Mouse (Mus musculus): ENCODE data around the gene Sirt4. TPM values are rescaled to one million over a fixed set of nuclear protein-coding genes. Genes with fewer than 3 reads are reported as not detected.

The Sirt4 gene
- total and polyA plus RNA-seq, 2 experiments, result 11.5 to 26.1 TPM

GRCm38 (mm10) chr5:115517501-115517900 is 33.0 kb upstream of the Sirt4 start:
- Histone ChIP-seq H3K27me3 (ENCODE audit: control insufficient read depth, insufficient read depth, low read length) (no peaks in the 10 kb centered on the region), H3K4me1 (ENCODE audit: control insufficient read depth, insufficient read depth, low read length) (peaks cover 47% of the 10 kb centered on the region), H3K27ac (replicated peaks; ENCODE audit: insufficient read depth, low read depth, low read length) (0 out of 2 replicates have a peak overlapping the region, but pooled peaks have one; percentile 14), H3K79me2 (ENCODE audit: control insufficient read depth, insufficient read depth, low read length) (peaks cover 19% of the 10 kb centered on the region; the same call in 1 of the 2 replicates), H3K36me3 (ENCODE audit: control insufficient read depth, insufficient read depth, low read length) (no peaks in the 10 kb centered on the region), H3K4me3 (ENCODE audit: insufficient read depth, low read depth, low read length) (no peak overlapping the region), H3K9ac (ENCODE audit: low read depth, low read length) (no peak overlapping the region)
- TF ChIP-seq CTCF (IDR thresholded peaks at IDR 0.05; ENCODE audit: low read depth, low read length) (no peak), POLR2A (IDR thresholded peaks at IDR 0.05; ENCODE audit: extremely low read depth, insufficient read depth, low read length) (no peak)
- DNase-seq (ENCODE audit: extremely low read depth, low read depth, low spot score), result no peak
- 68% methylated on average over 9 of the region's 9 CpGs for WGBS

- DNase-seq (ENCODE audit: extremely low read depth, low read depth, low spot score), result no peak
- Histone ChIP-seq H3K4me3 (ENCODE audit: insufficient read depth, low read depth, low read length) (no peak overlapping the region), H3K36me3 (ENCODE audit: control insufficient read depth, insufficient read depth, low read length) (no peaks in the 10 kb centered on the region), H3K9ac (ENCODE audit: low read depth, low read length) (no peak overlapping the region), H3K4me1 (ENCODE audit: control insufficient read depth, insufficient read depth, low read length) (peaks cover 46% of the 10 kb centered on the region), H3K27me3 (ENCODE audit: control insufficient read depth, insufficient read depth, low read length) (no peaks in the 10 kb centered on the region), H3K79me2 (ENCODE audit: control insufficient read depth, insufficient read depth, low read length) (peaks cover 22% of the 10 kb centered on the region; the same call in 1 of the 2 replicates), H3K27ac (replicated peaks; ENCODE audit: insufficient read depth, low read depth, low read length) (peak overlapping the region; percentile 81)
- no peak for TF ChIP-seq POLR2A (IDR thresholded peaks at IDR 0.05; ENCODE audit: extremely low read depth, insufficient read depth, low read length)
- TF ChIP-seq CTCF (IDR thresholded peaks at IDR 0.05; ENCODE audit: low read depth, low read length), result no peak
- WGBS, result 57% methylated on average over 7 of the region's 7 CpGs
These were observed 32.4 kb upstream of the Sirt4 start for GRCm38 (mm10) chr5:115516908-115517307.

- Histone ChIP-seq H3K9ac (ENCODE audit: low read depth, low read length) (peak overlapping the region; percentile 44), H3K27ac (replicated peaks; ENCODE audit: insufficient read depth, low read depth, low read length) (peak overlapping the region; percentile 81), H3K79me2 (ENCODE audit: control insufficient read depth, insufficient read depth, low read length) (peaks cover 27% of the 10 kb centered on the region; the same call in 1 of the 2 replicates), H3K4me1 (ENCODE audit: control insufficient read depth, insufficient read depth, low read length) (peaks cover 49% of the 10 kb centered on the region), H3K4me3 (ENCODE audit: insufficient read depth, low read depth, low read length) (peak overlapping the region; percentile 42; the same call in 1 of the 2 replicates), H3K36me3 (ENCODE audit: control insufficient read depth, insufficient read depth, low read length) (no peaks in the 10 kb centered on the region), H3K27me3 (ENCODE audit: control insufficient read depth, insufficient read depth, low read length) (no peaks in the 10 kb centered on the region)
- TF ChIP-seq POLR2A (IDR thresholded peaks at IDR 0.05; ENCODE audit: extremely low read depth, insufficient read depth, low read length) (no peak), CTCF (IDR thresholded peaks at IDR 0.05; ENCODE audit: low read depth, low read length) (no peak)
- peak; percentile 53 for DNase-seq (ENCODE audit: extremely low read depth, low read depth, low spot score)
- WGBS, result 66% methylated on average over 32 of the region's 32 CpGs
These were observed 31.8 kb upstream of the Sirt4 start for GRCm38 (mm10) chr5:115516081-115516907.

- peaks cover 33% of the 10 kb centered on the region for H3K79me2 ChIP-seq (ENCODE audit: control insufficient read depth, insufficient read depth, low read length)
- H3K4me3 ChIP-seq (ENCODE audit: insufficient read depth, low read depth, low read length), result peak overlapping the region; percentile 37; the same call in 1 of the 2 replicates
- no peak for TF ChIP-seq CTCF (IDR thresholded peaks at IDR 0.05; ENCODE audit: low read depth, low read length)
- TF ChIP-seq POLR2A (IDR thresholded peaks at IDR 0.05; ENCODE audit: extremely low read depth, insufficient read depth, low read length), result no peak
- no peaks in the 10 kb centered on the region for H3K36me3 ChIP-seq (ENCODE audit: control insufficient read depth, insufficient read depth, low read length)
- no peaks in the 10 kb centered on the region for H3K27me3 ChIP-seq (ENCODE audit: control insufficient read depth, insufficient read depth, low read length)
- DNase-seq (ENCODE audit: extremely low read depth, low read depth, low spot score), result peak; percentile 55
- H3K4me1 ChIP-seq (ENCODE audit: control insufficient read depth, insufficient read depth, low read length), result peaks cover 43% of the 10 kb centered on the region
- H3K9ac ChIP-seq (ENCODE audit: low read depth, low read length), result peak overlapping the region; percentile 74
- H3K27ac ChIP-seq (replicated peaks; ENCODE audit: insufficient read depth, low read depth, low read length), result peak overlapping the region; percentile 92
- WGBS, result 11% methylated on average over 20 of the region's 20 CpGs
These were observed 30.5 kb upstream of the Sirt4 start for GRCm38 (mm10) chr5:115514896-115515587.

GRCm38 (mm10) chr5:115514346-115514745 is 29.8 kb upstream of the Sirt4 start:
- peak overlapping the region; percentile 74 for H3K9ac ChIP-seq (ENCODE audit: low read depth, low read length)
- no peak overlapping the region for H3K4me3 ChIP-seq (ENCODE audit: insufficient read depth, low read depth, low read length)
- peaks cover 46% of the 10 kb centered on the region for H3K4me1 ChIP-seq (ENCODE audit: control insufficient read depth, insufficient read depth, low read length)
- no peaks in the 10 kb centered on the region for H3K27me3 ChIP-seq (ENCODE audit: control insufficient read depth, insufficient read depth, low read length)
- H3K36me3 ChIP-seq (ENCODE audit: control insufficient read depth, insufficient read depth, low read length), result no peaks in the 10 kb centered on the region
- WGBS, result 18% methylated on average over 6 of the region's 6 CpGs
- peaks cover 40% of the 10 kb centered on the region for H3K79me2 ChIP-seq (ENCODE audit: control insufficient read depth, insufficient read depth, low read length)
- peak overlapping the region; percentile 92 for H3K27ac ChIP-seq (replicated peaks; ENCODE audit: insufficient read depth, low read depth, low read length)
- no peak for TF ChIP-seq CTCF (IDR thresholded peaks at IDR 0.05; ENCODE audit: low read depth, low read length)
- TF ChIP-seq POLR2A (IDR thresholded peaks at IDR 0.05; ENCODE audit: extremely low read depth, insufficient read depth, low read length), result no peak
- DNase-seq (ENCODE audit: extremely low read depth, low read depth, low spot score), result peak; percentile 94
